Mouse (Mus musculus) granulocyte monocyte progenitor cell, adult 5-6 weeks (primary cell): Measurements from ENCODE around the gene Olfr1448. TPM values are rescaled to one million over a fixed set of nuclear protein-coding genes. Genes with fewer than 3 reads are reported as not detected.
"Not testable (repeated sequence)": the region's sequence is repeated elsewhere in the genome, so short reads cannot be mapped to it uniquely, and the experiment has no call there.

Source experiments
- ATAC-seq: replicated peaks from 2 replicates; pipeline ENCODE4 v1.8.0; 2016; ENCODE audit warnings: mild to moderate bottlenecking, moderate TSS enrichment, inconsistent platforms; ENCODE audit not compliant: poor library complexity, severe bottlenecking
- total RNA-seq, 2 experiments: library from RNA; stranded (forward) in 1 of 2; stranded (reverse) in 1 of 2; fragments of 200-712, 200-1000 nt in 1 of 2; fragments of >200 nt in 1 of 2; fragmentation: Nextera tagmentation in 1 of 2; gene quantifications; 2 replicates each; pipeline ENCODE4 v1.2.3; 2014 to 2017

Olfr1448 gene
- total RNA-seq (2014; fragmentation: Nextera tagmentation) (not detected in 2 replicates), total RNA-seq (2017) (not detected in 2 replicates)

DNA sequence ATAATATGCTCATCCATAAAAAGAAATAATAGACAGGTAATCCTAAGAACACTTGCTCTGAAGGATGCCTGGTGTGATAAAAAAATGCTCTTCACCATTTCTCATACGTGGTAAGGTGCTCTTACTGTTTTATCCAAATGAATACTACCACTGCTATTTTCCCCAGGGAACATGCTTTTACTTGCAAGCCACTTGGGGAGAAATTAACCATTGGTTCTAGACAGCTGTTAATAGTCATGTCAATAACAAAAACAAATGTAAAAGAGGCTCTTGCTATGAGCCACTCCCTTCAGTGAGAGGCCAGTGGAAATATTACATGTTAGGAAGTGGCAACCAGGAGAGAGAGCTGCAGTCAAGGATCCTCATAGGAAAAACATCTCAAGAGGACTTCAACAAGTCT, at the start of gene Olfr1448:
Olfr1448 (minus strand) TSS at position 101 of the 400 bp plus-strand sequence.
- no peak for ATAC-seq

DNA sequence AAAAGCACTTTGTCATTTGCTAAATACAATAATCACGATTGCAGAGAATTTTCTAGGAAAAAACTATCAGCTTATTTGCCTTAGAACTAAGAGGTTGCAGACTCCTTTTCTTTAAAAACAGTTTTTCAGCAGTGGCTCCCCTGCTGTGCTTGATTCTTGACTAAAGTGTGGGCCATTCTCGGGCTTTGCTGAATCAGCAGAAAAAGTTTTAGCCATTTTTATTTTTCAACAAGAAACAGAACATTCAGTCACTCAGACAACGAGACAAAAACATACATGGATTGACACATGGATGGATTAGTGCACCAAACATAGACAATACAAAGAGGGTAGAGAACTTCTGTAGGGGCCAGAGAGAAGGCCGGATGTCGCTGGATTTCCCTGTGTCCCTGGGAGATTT, 45.9 kb upstream of the Olfr1448 start:
- not testable (repeated sequence) for ATAC-seq

DNA sequence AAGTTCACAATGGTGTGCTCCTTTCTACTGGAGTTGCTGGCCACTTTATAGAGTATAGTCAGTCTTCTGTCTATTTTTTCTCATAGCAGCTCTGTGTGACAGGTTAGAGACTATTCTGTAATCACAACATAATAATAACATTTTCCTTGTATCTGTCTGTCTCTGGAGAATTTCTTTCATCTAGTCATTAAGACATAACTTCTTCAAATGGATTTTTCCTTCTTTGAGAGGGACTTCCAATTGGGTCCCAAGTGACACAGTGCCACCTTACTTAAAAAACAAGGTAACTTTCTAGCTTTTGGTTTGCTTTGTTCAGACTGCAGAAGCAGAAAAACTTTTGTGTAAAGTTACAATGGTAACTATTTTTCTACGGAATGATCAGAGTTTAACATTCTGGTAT, 25.7 kb upstream of the Olfr1448 start, which contains the start of gene Olfr1450:
Olfr1450 (plus strand) TSS at position 301 of the 400 bp plus-strand sequence.
- no peak for ATAC-seq

DNA sequence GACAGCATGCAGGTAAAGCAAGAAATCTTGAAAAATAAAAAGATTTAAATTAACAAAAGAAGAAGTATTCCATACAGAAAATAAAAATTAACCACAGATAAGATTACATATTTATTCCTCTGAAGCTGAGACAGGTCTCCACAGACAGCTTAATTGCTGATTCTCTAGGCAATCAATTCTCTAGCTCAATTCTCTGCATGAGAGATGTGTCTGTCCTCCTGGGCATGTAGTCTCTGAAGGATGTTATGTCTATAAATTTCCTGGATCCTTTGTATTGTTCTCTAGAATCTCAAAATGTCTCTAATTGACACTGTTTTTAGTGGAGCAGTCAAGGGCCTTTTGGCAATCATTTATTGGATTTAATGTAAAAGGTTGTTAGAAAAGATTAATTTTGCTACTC, 6.3 kb upstream of the Olfr1448 start, which contains the start of gene Olfr1449:
Olfr1449 (plus strand) TSS at position 301 of the 400 bp plus-strand sequence.
- no peak for ATAC-seq

- no peak for ATAC-seq
Measured at GRCm38 (mm10) chr19:12903643-12904042, 20.6 kb downstream of the Olfr1448 start, which contains the start of gene Olfr1447. Gene Olfr1447 (minus strand): TSS chr19:12903743.

DNA sequence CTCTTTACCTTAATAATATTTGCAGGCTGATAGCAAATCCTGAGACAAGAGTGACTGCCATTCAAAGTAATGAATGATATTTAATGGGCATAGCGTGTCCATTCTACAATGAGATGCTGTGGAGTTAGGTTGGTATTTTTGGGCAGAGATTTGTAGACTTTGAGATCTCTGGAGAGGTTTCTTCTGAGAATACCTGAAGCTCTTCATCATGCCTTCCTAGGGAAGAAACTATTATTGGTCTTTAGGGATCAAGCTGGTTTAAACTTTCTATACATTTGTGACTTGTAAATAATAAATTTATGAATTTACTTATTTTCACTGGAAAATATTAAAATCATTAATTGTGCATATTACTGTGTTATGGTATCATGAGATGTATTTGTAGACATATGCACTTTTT, 30.8 kb downstream of the Olfr1448 start, which contains the start of gene Olfr1446:
Olfr1446 (minus strand) TSS at position 101 of the 400 bp plus-strand sequence.
- ATAC-seq, result no peak

GRCm38 (mm10) chr19:12883555-12883954, 40.7 kb downstream of the Olfr1448 start, which contains the start of gene Olfr1445:
Gene Olfr1445 (plus strand): TSS chr19:12883855.
- no peak for ATAC-seq

Other genes with a start within 250 kb of the Olfr1448 start
- gene Olfr1443, start 246.3 kb downstream of the Olfr1448 start, total RNA-seq (2014; fragmentation: Nextera tagmentation), result not detected in 2 replicates
- not detected in 2 replicates for gene Olfr1443, start 246.3 kb downstream of the Olfr1448 start, total RNA-seq (2017)
- not detected in 2 replicates for gene Keg1, start 228.6 kb downstream of the Olfr1448 start, total RNA-seq (2014; fragmentation: Nextera tagmentation)
- not detected in 2 replicates for gene Keg1, start 228.6 kb downstream of the Olfr1448 start, total RNA-seq (2017)
- 8.0 TPM in 1 of 2 replicates, not detected in the other for gene Cntf, start 158.8 kb downstream of the Olfr1448 start, total RNA-seq (2014; fragmentation: Nextera tagmentation)
- gene Cntf, start 158.8 kb downstream of the Olfr1448 start, total RNA-seq (2017), result 1.2 and 1.4 TPM in 2 replicates
- gene Zfp91, start 128.3 kb downstream of the Olfr1448 start, total RNA-seq (2014; fragmentation: Nextera tagmentation), result 58.7 and 61.6 TPM in 2 replicates
- 89.3 and 100 TPM in 2 replicates for gene Zfp91, start 128.3 kb downstream of the Olfr1448 start, total RNA-seq (2017)
- gene Lpxn, start 128.2 kb downstream of the Olfr1448 start, total RNA-seq (2014; fragmentation: Nextera tagmentation), result 7.8 and 9.9 TPM in 2 replicates
- 6.4 and 10.6 TPM in 2 replicates for gene Lpxn, start 128.2 kb downstream of the Olfr1448 start, total RNA-seq (2017)
- gene Gm5244, start 77.7 kb downstream of the Olfr1448 start, total RNA-seq (2014; fragmentation: Nextera tagmentation), result not detected in 2 replicates
- not detected in 2 replicates for gene Gm5244, start 77.7 kb downstream of the Olfr1448 start, total RNA-seq (2017)
- gene Olfr1444, start 67.1 kb downstream of the Olfr1448 start, total RNA-seq (2014; fragmentation: Nextera tagmentation), result not detected in 2 replicates
- gene Olfr1444, start 67.1 kb downstream of the Olfr1448 start, total RNA-seq (2017), result not detected in 2 replicates
- not detected in 2 replicates for gene Olfr1445, start 40.6 kb downstream of the Olfr1448 start, total RNA-seq (2014; fragmentation: Nextera tagmentation)
- not detected in 2 replicates for gene Olfr1445, start 40.6 kb downstream of the Olfr1448 start, total RNA-seq (2017)
- not detected in 2 replicates for gene Olfr1446, start 30.9 kb downstream of the Olfr1448 start, total RNA-seq (2014; fragmentation: Nextera tagmentation)
- not detected in 2 replicates for gene Olfr1446, start 30.9 kb downstream of the Olfr1448 start, total RNA-seq (2017)
- gene Olfr1447, start 20.7 kb downstream of the Olfr1448 start, total RNA-seq (2014; fragmentation: Nextera tagmentation), result not detected in 2 replicates
- not detected in 2 replicates for gene Olfr1447, start 20.7 kb downstream of the Olfr1448 start, total RNA-seq (2017)
- not detected in 2 replicates for gene Olfr1449, start 6.4 kb upstream of the Olfr1448 start, total RNA-seq (2014; fragmentation: Nextera tagmentation)
- gene Olfr1449, start 6.4 kb upstream of the Olfr1448 start, total RNA-seq (2017), result not detected in 2 replicates
- gene Olfr1450, start 25.8 kb upstream of the Olfr1448 start, total RNA-seq (2014; fragmentation: Nextera tagmentation), result not detected in 2 replicates
- gene Olfr1450, start 25.8 kb upstream of the Olfr1448 start, total RNA-seq (2017), result not detected in 2 replicates
- not detected in 2 replicates for gene Olfr1451, start 70.6 kb upstream of the Olfr1448 start, total RNA-seq (2014; fragmentation: Nextera tagmentation)
- gene Olfr1451, start 70.6 kb upstream of the Olfr1448 start, total RNA-seq (2017), result not detected in 2 replicates
- not detected in 2 replicates for gene Olfr1453, start 103.9 kb upstream of the Olfr1448 start, total RNA-seq (2014; fragmentation: Nextera tagmentation)
- gene Olfr1453, start 103.9 kb upstream of the Olfr1448 start, total RNA-seq (2017), result not detected in 2 replicates
- not detected in 2 replicates for gene Olfr1454, start 136.2 kb upstream of the Olfr1448 start, total RNA-seq (2014; fragmentation: Nextera tagmentation)
- not detected in 2 replicates for gene Olfr1454, start 136.2 kb upstream of the Olfr1448 start, total RNA-seq (2017)
- not detected in 2 replicates for gene Olfr1457, start 173.5 kb upstream of the Olfr1448 start, total RNA-seq (2014; fragmentation: Nextera tagmentation)
- not detected in 2 replicates for gene Olfr1457, start 173.5 kb upstream of the Olfr1448 start, total RNA-seq (2017)
- gene Olfr1458, start 182.4 kb upstream of the Olfr1448 start, total RNA-seq (2014; fragmentation: Nextera tagmentation), result not detected in 2 replicates
- not detected in 2 replicates for gene Olfr1458, start 182.4 kb upstream of the Olfr1448 start, total RNA-seq (2017)
- not detected in 2 replicates for gene Olfr1459, start 225.1 kb upstream of the Olfr1448 start, total RNA-seq (2014; fragmentation: Nextera tagmentation)
- not detected in 2 replicates for gene Olfr1459, start 225.1 kb upstream of the Olfr1448 start, total RNA-seq (2017)
- not detected in 2 replicates for gene Olfr1461, start 238.6 kb upstream of the Olfr1448 start, total RNA-seq (2014; fragmentation: Nextera tagmentation)
- not detected in 2 replicates for gene Olfr1461, start 238.6 kb upstream of the Olfr1448 start, total RNA-seq (2017)